Mouse (Mus musculus) embryonic facial prominence, embryonic 11.5 days (tissue): ENCODE measurements around the gene Smok3b. TPM values are rescaled to one million over a fixed set of nuclear protein-coding genes. Genes with fewer than 3 reads are reported as not detected.

Source experiments
- polyA plus RNA-seq: library from polyadenylated mRNA; unstranded; fragments of >200 nt; fragmentation: Nextera tagmentation; extraction: Ambion mirVana; gene quantifications from 2 replicates; pipeline ENCODE4 v1.2.1, GENCODE M21; 2014

Smok3b gene
- polyA plus RNA-seq, 1 experiment from 2014 or later, result not detected

Other genes starting within 250 kb of the Smok3b start
- 57.6 and 65.1 TPM in 2 replicates for gene Ppp1r35, start 242.6 kb upstream of the Smok3b start, polyA plus RNA-seq
- gene Mepce, start 233.8 kb upstream of the Smok3b start, polyA plus RNA-seq, result 11.5 and 12.5 TPM in 2 replicates
- gene Zcwpw1, start 233.6 kb upstream of the Smok3b start, polyA plus RNA-seq, result 22.0 and 23.1 TPM in 2 replicates
- 0.28 TPM in 1 of 2 replicates, not detected in the other for gene Pilra, start 185.1 kb upstream of the Smok3b start, polyA plus RNA-seq
- 0.40 TPM in 1 of 2 replicates, not detected in the other for gene Pilrb1, start 163.3 kb upstream of the Smok3b start, polyA plus RNA-seq
- gene Pilrb2, start 149.6 kb upstream of the Smok3b start, polyA plus RNA-seq, result not detected in 2 replicates
- gene Cyp3a13, start 99.8 kb upstream of the Smok3b start, polyA plus RNA-seq, result not detected in 2 replicates
- 0.29 TPM in 1 of 2 replicates, not detected in the other for gene Gjc3, start 58.3 kb upstream of the Smok3b start, polyA plus RNA-seq
- gene Azgp1, start 39.9 kb upstream of the Smok3b start, polyA plus RNA-seq, result not detected in 2 replicates
- not detected in 2 replicates for gene Smok3a, start 168 bp upstream of the Smok3b start, polyA plus RNA-seq
- gene Smok3c, start 31.8 kb downstream of the Smok3b start, polyA plus RNA-seq, result not detected in 2 replicates
- gene Zkscan1, start 63.7 kb downstream of the Smok3b start, polyA plus RNA-seq, result 37.6 and 40.1 TPM in 2 replicates
- 97.3 and 110 TPM in 2 replicates for gene Zscan21, start 95.5 kb downstream of the Smok3b start, polyA plus RNA-seq
- gene Zfp113, start 134.3 kb downstream of the Smok3b start, polyA plus RNA-seq, result 16.3 and 16.4 TPM in 2 replicates
- 272 and 292 TPM in 2 replicates for gene Cops6, start 139.6 kb downstream of the Smok3b start, polyA plus RNA-seq
- gene Ap4m1, start 150.6 kb downstream of the Smok3b start, polyA plus RNA-seq, result 15.9 and 19.7 TPM in 2 replicates
- 303 and 307 TPM in 2 replicates for gene Mcm7, start 151.0 kb downstream of the Smok3b start, polyA plus RNA-seq
- gene Taf6, start 166.0 kb downstream of the Smok3b start, polyA plus RNA-seq, result 120 and 125 TPM in 2 replicates
- 56.4 and 61.6 TPM in 2 replicates for gene Cnpy4, start 166.1 kb downstream of the Smok3b start, polyA plus RNA-seq
- gene Mblac1, start 172.9 kb downstream of the Smok3b start, polyA plus RNA-seq, result 8.1 and 8.6 TPM in 2 replicates
- not detected in 2 replicates for gene Nxpe5, start 204.5 kb downstream of the Smok3b start, polyA plus RNA-seq
- 36.8 and 42.9 TPM in 2 replicates for gene Lamtor4, start 234.1 kb downstream of the Smok3b start, polyA plus RNA-seq
- gene BC037034, start 242.6 kb downstream of the Smok3b start, polyA plus RNA-seq, result 3.9 and 4.6 TPM in 2 replicates